Mouse (Mus musculus) embryonic facial prominence, embryonic 11.5 days (tissue): ENCODE measurements around the gene Rag2. TPM values are rescaled to one million over a fixed set of nuclear protein-coding genes. Genes with fewer than 3 reads are reported as not detected.
A peak's percentile ranks its signal among the peaks of the same experiment; 100 is the strongest.

Experiments used
- ATAC-seq: fragments of 200-750 bp; cut with Nextera tagmentation; replicated peaks from 2 replicates; pipeline ENCODE4 v1.8.0; 2017; ENCODE audit warnings: low read depth; ENCODE audit not compliant: insufficient number of reproducible peaks, low FRiP score, low TSS enrichment
- DNase-seq: peaks from one replicate; pipeline ENCODE4 v3.0.0-alpha.2; 2015; ENCODE audit warnings: low spot score
- H3K27ac ChIP-seq: fragments of 300-500 bp; sonication (generic); replicated peaks from 2 replicates; pipeline ENCODE4 v1.5.1; 2014; ENCODE audit warnings: mild to moderate bottlenecking, low read depth, low read length, control low read depth
- H3K27me3 ChIP-seq: fragments of 300-500 bp; sonication (generic); 2 replicates; pipeline ENCODE4 v1.6.1; 2014; ENCODE audit warnings: mild to moderate bottlenecking, low read length, moderate library complexity, mixed read lengths; ENCODE audit not compliant: control insufficient read depth, insufficient read depth
- H3K36me3 ChIP-seq: fragments of 300-500 bp; sonication (generic); replicated peaks from 2 replicates; pipeline ENCODE4 v1.6.1; 2014; ENCODE audit warnings: low read depth, mild to moderate bottlenecking, low read length, moderate library complexity, mixed read lengths; ENCODE audit not compliant: control insufficient read depth, insufficient read depth
- H3K4me1 ChIP-seq: fragments of 300-500 bp; sonication (generic); 2 replicates; pipeline ENCODE4 v1.6.1; 2014; ENCODE audit warnings: low read length, mixed read lengths; ENCODE audit not compliant: control insufficient read depth, insufficient read depth
- H3K4me2 ChIP-seq: fragments of 300-500 bp; sonication (generic); 2 replicates; pipeline ENCODE4 v1.6.1; 2014; ENCODE audit warnings: low read depth, mild to moderate bottlenecking, control low read depth, low read length, moderate library complexity
- H3K4me3 ChIP-seq: fragments of 300-500 bp; sonication (generic); 2 replicates; pipeline ENCODE4 v1.5.1; 2014; ENCODE audit warnings: low read depth, low read length, control low read depth
- H3K9ac ChIP-seq: fragments of 300-500 bp; sonication (generic); replicated peaks from 2 replicates; pipeline ENCODE4 v1.6.1; 2014; ENCODE audit warnings: mild to moderate bottlenecking, control low read depth, low read length
- H3K9me3 ChIP-seq: fragments of 300-500 bp; sonication (generic); replicated peaks from 2 replicates; pipeline ENCODE4 v1.6.1; 2016; ENCODE audit warnings: mild to moderate bottlenecking, low read length, inconsistent platforms, mixed read lengths; ENCODE audit not compliant: control insufficient read depth
- WGBS: fragments of 180-500 bp; shearing (Covaris S2); extraction: QIAGEN DNeasy Blood & Tissue Kit; methylation state at CpG from one replicate; pipeline ENCODE4 v1.1.7; 2014; 5-methylcytosine and 5-hydroxymethylcytosine counted together
- polyA plus RNA-seq: library from polyadenylated mRNA; unstranded; fragments of >200 nt; fragmentation: Nextera tagmentation; extraction: Ambion mirVana; gene quantifications from 2 replicates; pipeline ENCODE4 v1.2.1, GENCODE M21; 2014

Gene Rag2
- polyA plus RNA-seq: not detected in 2 replicates

DNA sequence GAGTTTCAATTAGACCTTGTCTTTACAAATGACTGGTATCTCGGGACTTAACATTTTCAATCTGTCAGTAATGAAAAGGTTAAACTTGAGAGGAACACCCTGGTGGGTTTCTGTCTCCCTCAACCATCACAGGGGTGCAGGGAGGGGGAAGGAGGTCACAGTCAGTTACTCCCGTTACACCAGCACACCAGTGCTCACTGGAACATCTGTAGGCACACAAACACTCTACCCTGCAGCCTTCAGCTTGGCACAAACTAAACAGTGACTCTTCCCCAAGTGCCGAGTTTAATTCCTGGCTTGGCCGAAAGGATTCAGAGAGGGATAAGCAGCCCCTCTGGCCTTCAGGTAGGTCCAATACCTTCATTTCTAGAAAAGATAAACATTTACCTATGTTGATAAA lies at the start of gene Rag2:
Rag2 (plus strand) TSS at position 193 of the 400 bp plus-strand sequence.
- no peak within 1 kb of the TSS for H3K4me2 ChIP-seq
- no peak within 1 kb of the TSS for H3K4me3 ChIP-seq
- H3K27me3 ChIP-seq: no peaks in the 10 kb centered on the region
- no peaks in the 10 kb centered on the region for H3K9me3 ChIP-seq
- H3K27ac ChIP-seq: no peak within 1 kb of the TSS
- 54% methylated on average over 4 of the region's 4 CpGs for WGBS
- no peak within 1 kb of the TSS for H3K9ac ChIP-seq
- H3K36me3 ChIP-seq: no peaks in the 10 kb centered on the region
- no peaks in the 10 kb centered on the region for H3K4me1 ChIP-seq
- ATAC-seq (no peak), DNase-seq (no peak)

DNA sequence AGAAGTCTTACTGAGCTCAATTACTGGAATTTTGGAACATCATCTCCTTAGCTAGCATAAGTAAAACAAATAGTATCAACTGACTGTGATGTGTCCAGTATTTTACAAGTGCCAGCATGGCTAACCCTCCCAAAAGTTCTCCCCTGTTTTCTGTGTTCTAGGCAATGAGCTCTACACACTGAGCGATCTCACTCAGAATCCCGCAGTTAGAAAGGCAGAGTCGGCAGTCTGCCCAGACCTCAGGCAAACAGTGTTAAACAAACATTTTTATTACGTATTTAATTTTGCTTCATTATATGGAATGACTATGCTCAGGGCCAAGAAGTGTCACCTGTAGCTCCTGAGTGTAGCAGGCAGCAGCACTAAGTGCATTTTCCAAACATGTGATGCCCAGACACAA lies 47.3 kb upstream of the Rag2 start:
- 86% methylated on average over 4 of the region's 4 CpGs for WGBS
- Histone ChIP-seq H3K9ac (no peak overlapping the region), H3K4me1 (no peaks in the 10 kb centered on the region), H3K36me3 (no peaks in the 10 kb centered on the region), H3K9me3 (no peaks in the 10 kb centered on the region), H3K27ac (no peak overlapping the region), H3K4me2 (no peak overlapping the region), H3K27me3 (no peaks in the 10 kb centered on the region), H3K4me3 (no peak overlapping the region)
- no peak for DNase-seq
- no peak for ATAC-seq

GRCm38 (mm10) chr2:101580027-101580426 lies 44.5 kb upstream of the Rag2 start:
- H3K4me1 ChIP-seq: no peaks in the 10 kb centered on the region
- DNase-seq: no peak
- H3K4me2 ChIP-seq: no peak overlapping the region
- no peaks in the 10 kb centered on the region for H3K36me3 ChIP-seq
- H3K4me3 ChIP-seq: no peak overlapping the region
- no peak overlapping the region for H3K27ac ChIP-seq
- ATAC-seq: no peak
- WGBS: 72% methylated on average over 2 of the region's 2 CpGs
- H3K27me3 ChIP-seq: no peaks in the 10 kb centered on the region
- no peak overlapping the region for H3K9ac ChIP-seq
- H3K9me3 ChIP-seq: no peaks in the 10 kb centered on the region

- H3K4me1 ChIP-seq: no peaks in the 10 kb centered on the region
- WGBS: 48% methylated on average over 1 of the region's 1 CpGs
- H3K36me3 ChIP-seq: no peaks in the 10 kb centered on the region
- no peaks in the 10 kb centered on the region for H3K27me3 ChIP-seq
- no peak for DNase-seq
- no peak overlapping the region for H3K4me2 ChIP-seq
- H3K4me3 ChIP-seq: no peak overlapping the region
- no peaks in the 10 kb centered on the region for H3K9me3 ChIP-seq
- no peak for ATAC-seq
- H3K27ac ChIP-seq: no peak overlapping the region
- H3K9ac ChIP-seq: no peak overlapping the region
Observed at GRCm38 (mm10) chr2:101580428-101580827, 44.1 kb upstream of the Rag2 start.

DNA sequence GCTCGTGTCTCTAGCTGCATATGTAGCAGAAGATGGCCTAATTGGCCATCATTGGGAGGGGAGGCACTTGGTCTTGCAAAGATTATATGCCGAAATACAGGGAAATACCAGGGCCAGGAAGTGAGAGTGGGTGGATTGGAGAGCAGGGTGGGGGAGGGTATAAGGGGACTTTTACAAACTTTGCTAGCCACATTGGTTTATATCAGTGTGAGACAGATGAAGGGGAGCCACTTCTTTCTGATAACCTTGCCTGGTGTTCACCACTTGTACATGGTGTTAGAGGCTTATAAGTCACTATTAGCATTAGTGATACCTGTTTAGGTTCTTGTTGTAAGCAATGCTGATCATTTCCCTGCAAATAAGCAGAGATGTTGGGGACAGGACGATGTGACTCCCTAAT lies 43.5 kb upstream of the Rag2 start:
- DNase-seq: no peak
- Histone ChIP-seq H3K4me3 (no peak overlapping the region), H3K4me2 (no peak overlapping the region), H3K27me3 (no peaks in the 10 kb centered on the region), H3K27ac (no peak overlapping the region), H3K9ac (no peak overlapping the region), H3K4me1 (no peaks in the 10 kb centered on the region), H3K9me3 (no peaks in the 10 kb centered on the region), H3K36me3 (no peaks in the 10 kb centered on the region)
- WGBS: 68% methylated on average over 3 of the region's 3 CpGs
- no peak for ATAC-seq

DNA sequence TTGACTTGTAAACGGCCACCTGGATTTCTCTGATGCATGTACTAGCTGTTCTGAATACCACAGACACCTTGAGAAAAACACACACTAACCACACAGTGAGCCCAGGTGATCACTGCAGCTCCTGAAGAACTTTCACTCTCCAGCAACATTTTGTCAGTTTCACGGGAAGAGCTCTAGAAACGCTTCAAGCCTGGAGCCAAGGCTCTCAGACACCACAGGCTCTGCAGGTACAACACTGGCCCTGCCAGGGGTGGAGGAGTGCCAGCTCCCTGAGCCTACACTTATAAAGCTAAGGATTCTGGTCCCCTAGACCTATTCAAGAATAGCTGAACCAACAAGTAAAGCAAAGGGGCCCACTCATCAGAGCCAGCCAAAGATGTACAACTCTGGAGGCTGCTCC lies 43.1 kb upstream of the Rag2 start:
- no peaks in the 10 kb centered on the region for H3K4me1 ChIP-seq
- H3K9ac ChIP-seq: no peak overlapping the region
- no peak overlapping the region for H3K4me2 ChIP-seq
- no peaks in the 10 kb centered on the region for H3K36me3 ChIP-seq
- DNase-seq (no peak), ATAC-seq (no peak)
- H3K4me3 ChIP-seq: no peak overlapping the region
- no peaks in the 10 kb centered on the region for H3K9me3 ChIP-seq
- WGBS: 90% methylated on average over 3 of the region's 3 CpGs
- no peaks in the 10 kb centered on the region for H3K27me3 ChIP-seq
- H3K27ac ChIP-seq: no peak overlapping the region

GRCm38 (mm10) chr2:101591356-101591755 lies 33.2 kb upstream of the Rag2 start:
- H3K27me3 ChIP-seq: no peaks in the 10 kb centered on the region
- no peak for ATAC-seq
- H3K4me3 ChIP-seq: no peak overlapping the region
- H3K9ac ChIP-seq: no peak overlapping the region
- 65% methylated on average over 8 of the region's 8 CpGs for WGBS
- H3K9me3 ChIP-seq: no peaks in the 10 kb centered on the region
- H3K4me1 ChIP-seq: no peaks in the 10 kb centered on the region
- H3K27ac ChIP-seq: no peak overlapping the region
- no peak overlapping the region for H3K4me2 ChIP-seq
- no peak for DNase-seq
- no peaks in the 10 kb centered on the region for H3K36me3 ChIP-seq

DNA sequence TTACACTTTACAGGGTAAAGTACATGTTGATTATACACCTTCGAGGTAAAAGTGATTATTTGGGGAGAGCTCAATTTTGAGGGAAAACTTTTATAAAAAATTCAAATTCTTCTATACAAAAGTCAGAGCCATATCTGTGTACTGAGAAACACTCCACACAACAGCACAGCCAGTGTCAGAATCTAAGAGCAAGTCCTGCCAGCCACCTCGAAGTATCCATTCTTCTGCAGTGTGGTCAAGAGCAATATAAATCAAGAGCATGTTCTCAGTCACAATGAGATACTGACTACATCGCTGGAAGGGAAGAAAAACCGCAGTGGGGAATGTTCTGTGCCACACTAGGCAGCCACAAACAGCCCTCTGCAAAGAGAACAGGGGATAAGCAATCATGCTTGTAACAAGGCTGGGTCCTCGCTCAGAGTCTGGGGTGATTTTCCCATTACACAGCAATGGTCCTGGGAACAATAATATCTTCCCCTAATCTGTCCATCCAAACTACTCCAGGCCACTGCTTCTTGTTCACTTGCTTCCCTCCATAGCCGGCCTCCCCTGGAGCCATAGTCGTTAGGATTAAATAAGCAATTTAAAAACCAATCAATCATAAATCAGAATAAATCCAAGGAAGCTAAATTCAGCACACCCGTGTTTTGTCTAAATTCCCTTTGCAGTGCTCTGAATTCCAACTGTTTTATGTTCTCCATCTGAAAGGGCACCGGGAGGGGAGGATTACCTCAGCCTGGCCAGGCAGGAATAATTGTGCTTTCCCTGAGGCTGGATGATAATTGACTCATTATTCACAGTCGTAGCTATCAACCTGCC lies 32.3 kb upstream of the Rag2 start:
- DNase-seq: peak; percentile 59

More for the DNA sequence above, 32.3 kb upstream of the Rag2 start:
- Histone ChIP-seq H3K9me3 (no peaks in the 10 kb centered on the region), H3K4me2 (no peak overlapping the region), H3K4me1 (no peaks in the 10 kb centered on the region), H3K9ac (no peak overlapping the region), H3K27ac (no peak overlapping the region), H3K4me3 (no peak overlapping the region), H3K27me3 (no peaks in the 10 kb centered on the region), H3K36me3 (no peaks in the 10 kb centered on the region)
- WGBS: 29% methylated on average over 10 of the region's 10 CpGs
- peak; percentile 60; the same call in 1 of the 2 replicates for ATAC-seq
